13 mouse cellular contexts compared by ENCODE assay signal in genomic region chr12:91265462-91265861, GRCm38 (mm10).
DNase-seq lines count a peak whose midpoint lies in the region; ATAC-seq lines count a peak whose summit lies in the region.
"Had no signal": no experiment of that assay in that cellular context is flagged by ENCODE, and none has a peak within 500 bp of the region (broad histone marks: within the 10 kb centered on the region; RNA-seq: fewer than 3 reads in every experiment).

No protein-coding gene starts in this region.

- H3K4me3 ChIP-seq in neural tube, embryonic 12.5 days: no peak overlapping the region
- no peak overlapping the region for H3K4me3 ChIP-seq in neural tube, embryonic 15.5 days (replicated peaks)
- H3K4me3 ChIP-seq in hindbrain, embryonic 13.5 days: no peak overlapping the region

- no peak overlapping the region for H3K27ac ChIP-seq in neural tube, embryonic 12.5 days
- H3K27ac ChIP-seq in neural tube, embryonic 15.5 days (replicated peaks): no peak overlapping the region
- H3K27ac ChIP-seq in hindbrain, embryonic 13.5 days: peak overlapping the region; percentile 60; the same call in 1 of the 2 replicates

- peak; percentile 5 for DNase-seq in embryo, embryonic 10.5 days (ENCODE audit: low spot score)
- no peak for DNase-seq in embryo, embryonic 11 days
- peak; percentile 47 for DNase-seq in retina, embryonic 14.5 days (ENCODE audit: low spot score)
- no peak for DNase-seq in urinary bladder, postnatal 14 days (ENCODE audit: low spot score)
- no peak for DNase-seq in layer of hippocampus, postnatal 25 days (ENCODE audit: extremely low spot score in 1 of 2, low spot score in 1 of 2)
- DNase-seq: gastrocnemius, postnatal 36 days; kidney, postnatal 14 days; lung, adult 2 months; thymus, adult 2 months had no signal

- no peak overlapping the region for H3K4me2 ChIP-seq in neural tube, embryonic 12.5 days (replicated peaks)
- no peak overlapping the region for H3K4me2 ChIP-seq in neural tube, embryonic 15.5 days
- H3K4me2 ChIP-seq in hindbrain, embryonic 13.5 days: no peak overlapping the region

- ATAC-seq in neural tube, embryonic 12.5 days (ENCODE audit: low FRiP score, low read depth): peak; percentile 61; the same call in 1 of the 2 replicates
- no peak for ATAC-seq in neural tube, embryonic 15.5 days (ENCODE audit: low FRiP score)
- ATAC-seq in hindbrain, embryonic 13.5 days (ENCODE audit: low FRiP score): peak; percentile 61
- ATAC-seq: CD4-positive, CD25-positive, alpha-beta regulatory T cell, adult 4 months had no signal

- WGBS in neural tube, embryonic 12.5 days: 59% methylated on average over 5 of the region's 5 CpGs
- 22% methylated on average over 5 of the region's 5 CpGs for WGBS in neural tube, embryonic 15.5 days
- WGBS in hindbrain, embryonic 13.5 days: 37% methylated on average over 5 of the region's 5 CpGs

- no peak overlapping the region for H3K9ac ChIP-seq in neural tube, embryonic 12.5 days
- no peak overlapping the region for H3K9ac ChIP-seq in neural tube, embryonic 15.5 days (replicated peaks)
- H3K9ac ChIP-seq in hindbrain, embryonic 13.5 days: no peak overlapping the region

- H3K4me1 ChIP-seq in neural tube, embryonic 12.5 days: no peaks in the 10 kb centered on the region
- H3K4me1 ChIP-seq in neural tube, embryonic 15.5 days: peaks cover 9% of the 10 kb centered on the region
- peaks cover 11% of the 10 kb centered on the region for H3K4me1 ChIP-seq in hindbrain, embryonic 13.5 days (replicated peaks)

- no peaks in the 10 kb centered on the region for H3K9me3 ChIP-seq in neural tube, embryonic 12.5 days
- H3K9me3 ChIP-seq in neural tube, embryonic 15.5 days (replicated peaks): no peaks in the 10 kb centered on the region
- H3K9me3 ChIP-seq in hindbrain, embryonic 13.5 days: no peaks in the 10 kb centered on the region

- no peaks in the 10 kb centered on the region for H3K36me3 ChIP-seq in neural tube, embryonic 12.5 days
- H3K36me3 ChIP-seq in neural tube, embryonic 15.5 days: no peaks in the 10 kb centered on the region
- H3K36me3 ChIP-seq in hindbrain, embryonic 13.5 days: no peaks in the 10 kb centered on the region

- no peaks in the 10 kb centered on the region for H3K27me3 ChIP-seq in neural tube, embryonic 12.5 days (replicated peaks)
- H3K27me3 ChIP-seq in neural tube, embryonic 15.5 days (replicated peaks): no peaks in the 10 kb centered on the region
- no peaks in the 10 kb centered on the region for H3K27me3 ChIP-seq in hindbrain, embryonic 13.5 days

Comparison
In these comparisons a context has a peak if more than half of its experiments do, and no peak if none do; other contexts are left out.
1. DNase-seq: peak in embryo, embryonic 10.5 days (single experiment) and retina, embryonic 14.5 days (single experiment); none in embryo, embryonic 11 days (single experiment), urinary bladder, postnatal 14 days (single experiment) and layer of hippocampus, postnatal 25 days (0 of 2).